Mouse (Mus musculus): ENCODE results near the gene Nqo1.

DNA sequence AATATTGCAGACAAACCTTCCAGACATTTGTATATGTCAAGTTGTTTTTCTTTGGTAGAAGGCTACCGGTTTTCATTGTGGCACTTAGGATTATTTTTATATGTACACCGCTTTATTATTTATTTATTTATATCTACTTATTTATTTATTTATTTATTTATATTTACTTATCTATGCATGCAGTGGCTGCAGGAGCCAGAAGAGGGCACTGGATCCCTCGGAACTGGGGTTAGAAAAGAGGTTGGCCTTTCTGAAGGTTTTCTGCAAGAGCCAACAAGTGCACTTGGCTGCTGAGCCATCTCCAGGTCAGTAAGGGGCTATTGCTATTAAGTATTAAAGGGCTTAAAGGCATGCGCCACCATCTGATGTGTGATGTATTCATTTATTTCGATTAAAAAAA lies 15.1 kb downstream of the Nqo1 start:
- TF ChIP-seq EP300 (IDR thresholded peaks at IDR 0.05): no peak
- peak; percentile 42 for TF ChIP-seq CTCF (IDR thresholded peaks at IDR 0.05)
